Mouse (Mus musculus): ENCODE data around the gene Arfrp1. TPM values are rescaled to one million over a fixed set of nuclear protein-coding genes. Genes with fewer than 3 reads are reported as not detected.

Arfrp1 gene
- polyA plus RNA-seq, 1 experiment from 2014 or later, result 51.6 TPM

Other genes starting within 250 kb of the Arfrp1 start
- 16.3 and 18.9 TPM in 2 replicates for gene Kcnq2, start 230.1 kb downstream of the Arfrp1 start, polyA plus RNA-seq (2014; fragmentation: Nextera tagmentation; extraction: Ambion mirVana)
- 1.3 and 1.5 TPM in 2 replicates for gene Eef1a2, start 208.4 kb downstream of the Arfrp1 start, polyA plus RNA-seq (2014; fragmentation: Nextera tagmentation; extraction: Ambion mirVana)
- 393 and 410 TPM in 2 replicates for gene Ppdpf, start 178.2 kb downstream of the Arfrp1 start, polyA plus RNA-seq (2014; fragmentation: Nextera tagmentation; extraction: Ambion mirVana)
- gene Ptk6, start 162.6 kb downstream of the Arfrp1 start, polyA plus RNA-seq (2014; fragmentation: Nextera tagmentation; extraction: Ambion mirVana), result not detected in 2 replicates
- 0.15 and 0.22 TPM in 2 replicates for gene Srms, start 152.2 kb downstream of the Arfrp1 start, polyA plus RNA-seq (2014; fragmentation: Nextera tagmentation; extraction: Ambion mirVana)
- 0.29 TPM in 1 of 2 replicates, not detected in the other for gene Fndc11, start 145.4 kb downstream of the Arfrp1 start, polyA plus RNA-seq (2014; fragmentation: Nextera tagmentation; extraction: Ambion mirVana)
- 0.48 and 0.57 TPM in 2 replicates for gene Helz2, start 123.4 kb downstream of the Arfrp1 start, polyA plus RNA-seq (2014; fragmentation: Nextera tagmentation; extraction: Ambion mirVana)
- gene Gmeb2, start 77.4 kb downstream of the Arfrp1 start, polyA plus RNA-seq (2014; fragmentation: Nextera tagmentation; extraction: Ambion mirVana), result 17.9 and 19.7 TPM in 2 replicates
- gene Stmn3, start 50.9 kb downstream of the Arfrp1 start, polyA plus RNA-seq (2014; fragmentation: Nextera tagmentation; extraction: Ambion mirVana), result 426 and 432 TPM in 2 replicates
- 41.6 and 45.6 TPM in 2 replicates for gene Rtel1, start 45.7 kb downstream of the Arfrp1 start, polyA plus RNA-seq (2014; fragmentation: Nextera tagmentation; extraction: Ambion mirVana)
- gene Zgpat, start 476 bp downstream of the Arfrp1 start, polyA plus RNA-seq (2014; fragmentation: Nextera tagmentation; extraction: Ambion mirVana), result 33.4 and 38.1 TPM in 2 replicates
- 20.2 and 20.9 TPM in 2 replicates for gene Lime1, start 14.7 kb upstream of the Arfrp1 start, polyA plus RNA-seq (2014; fragmentation: Nextera tagmentation; extraction: Ambion mirVana)
- 15.6 and 17.2 TPM in 2 replicates for gene Zbtb46, start 94.0 kb upstream of the Arfrp1 start, polyA plus RNA-seq (2014; fragmentation: Nextera tagmentation; extraction: Ambion mirVana)
- gene Abhd16b, start 127.8 kb upstream of the Arfrp1 start, polyA plus RNA-seq (2014; fragmentation: Nextera tagmentation; extraction: Ambion mirVana), result 0.09 and 0.14 TPM in 2 replicates
- 145 and 151 TPM in 2 replicates for gene Tpd52l2, start 131.7 kb upstream of the Arfrp1 start, polyA plus RNA-seq (2014; fragmentation: Nextera tagmentation; extraction: Ambion mirVana)
- 97.1 and 104 TPM in 2 replicates for gene Dnajc5, start 155.1 kb upstream of the Arfrp1 start, polyA plus RNA-seq (2014; fragmentation: Nextera tagmentation; extraction: Ambion mirVana)
- 54.1 and 57.7 TPM in 2 replicates for gene Uckl1, start 219.5 kb upstream of the Arfrp1 start, polyA plus RNA-seq (2014; fragmentation: Nextera tagmentation; extraction: Ambion mirVana)
- gene Prpf6, start 226.5 kb upstream of the Arfrp1 start, polyA plus RNA-seq (2014; fragmentation: Nextera tagmentation; extraction: Ambion mirVana), result 66.5 and 78.1 TPM in 2 replicates
- gene Zfp512b, start 227.4 kb upstream of the Arfrp1 start, polyA plus RNA-seq (2014; fragmentation: Nextera tagmentation; extraction: Ambion mirVana), result 25.4 and 30.8 TPM in 2 replicates
- 75.9 and 77.7 TPM in 2 replicates for gene Samd10, start 233.8 kb upstream of the Arfrp1 start, polyA plus RNA-seq (2014; fragmentation: Nextera tagmentation; extraction: Ambion mirVana)